Mouse (Mus musculus) kidney, embryonic 15.5 days (tissue): ENCODE measurements around the gene Prr3. TPM values are rescaled to one million over a fixed set of nuclear protein-coding genes. Genes with fewer than 3 reads are reported as not detected.

Source experiments
- ATAC-seq: fragments of 200-750 bp; cut with Nextera tagmentation; replicated peaks from 2 replicates; pipeline ENCODE4 v1.8.0; 2017; ENCODE audit warnings: moderate TSS enrichment; ENCODE audit not compliant: low FRiP score
- H3K27ac ChIP-seq: fragments of 300-500 bp; sonication (generic); 2 replicates; pipeline ENCODE4 v1.5.1; 2015; ENCODE audit warnings: mild to moderate bottlenecking, inconsistent platforms
- H3K27me3 ChIP-seq: fragments of 300-500 bp; sonication (generic); 2 replicates; pipeline ENCODE4 v1.6.1; 2015; ENCODE audit warnings: inconsistent platforms
- H3K36me3 ChIP-seq: fragments of 300-500 bp; sonication (generic); 2 replicates; pipeline ENCODE4 v1.6.1; 2015; ENCODE audit warnings: inconsistent platforms
- H3K4me1 ChIP-seq: fragments of 300-500 bp; sonication (generic); 2 replicates; pipeline ENCODE4 v1.6.1; 2015; ENCODE audit warnings: inconsistent platforms
- H3K4me2 ChIP-seq: fragments of 300-500 bp; sonication (generic); 2 replicates; pipeline ENCODE4 v1.6.1; 2015; ENCODE audit warnings: moderate library complexity, mild to moderate bottlenecking, inconsistent platforms
- H3K4me3 ChIP-seq: fragments of 300-500 bp; sonication (generic); replicated peaks from 2 replicates; pipeline ENCODE4 v1.5.1; 2015; ENCODE audit warnings: mild to moderate bottlenecking, inconsistent platforms
- H3K9ac ChIP-seq: fragments of 300-500 bp; sonication (generic); 2 replicates; pipeline ENCODE4 v1.6.1; 2015; ENCODE audit warnings: mild to moderate bottlenecking, inconsistent platforms
- H3K9me3 ChIP-seq: fragments of 300-500 bp; sonication (generic); replicated peaks from 2 replicates; pipeline ENCODE4 v1.6.1; 2016; ENCODE audit warnings: inconsistent platforms
- WGBS: fragments of 180-500 bp; shearing (Covaris S2); methylation state at CpG from one replicate; pipeline ENCODE4 v1.1.7; 2015; ENCODE audit warnings: mixed read lengths; 5-methylcytosine and 5-hydroxymethylcytosine counted together
- microRNA counts: library from miRNA; unstranded; fragments of <30 nt; microRNA quantifications from one replicate; lab custom pipeline; 2016
- microRNA-seq: library from miRNA; unstranded; fragments of <30 nt; microRNA quantifications from one replicate; pipeline ENCODE4, GENCODE M21; 2016
- polyA plus RNA-seq: library from polyadenylated mRNA; unstranded; fragments of >200 nt; fragmentation: Nextera tagmentation; extraction: Ambion mirVana; gene quantifications from 2 replicates; pipeline ENCODE4 v1.2.1, GENCODE M21; 2015

The Prr3 gene
- polyA plus RNA-seq, 1 experiment from 2014 or later: 42.5 TPM

DNA sequence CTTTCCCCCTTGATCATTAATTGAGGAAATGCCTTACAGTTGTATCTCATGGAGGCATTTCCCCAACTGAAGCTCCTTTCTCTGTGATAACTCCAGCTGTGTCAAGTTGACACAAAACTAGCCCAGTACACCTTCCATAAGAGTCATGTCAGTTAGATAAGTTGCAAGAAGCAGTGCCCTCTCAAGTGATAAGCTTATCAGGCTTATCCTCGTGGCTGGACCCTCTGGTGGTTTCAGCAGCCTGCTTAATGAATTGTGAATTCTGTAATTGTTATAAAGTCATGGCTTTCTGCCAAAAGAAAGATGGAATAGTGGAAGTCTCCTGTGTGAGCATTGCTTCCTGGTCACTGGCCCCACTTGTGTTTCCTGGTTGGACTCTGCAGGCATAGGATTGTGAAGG is 52.6 kb downstream of the Prr3 start:
- peaks cover 88% of the 10 kb centered on the region for H3K36me3 ChIP-seq
- ATAC-seq: no peak
- H3K9me3 ChIP-seq: no peaks in the 10 kb centered on the region
- H3K9ac ChIP-seq: no peak overlapping the region
- H3K4me3 ChIP-seq: no peak overlapping the region
- H3K4me1 ChIP-seq: 0 out of 2 replicates have a peak, but pooled peaks cover 1% of the 10 kb centered on the region
- H3K27ac ChIP-seq: no peak overlapping the region
- WGBS: 66% methylated on average over 1 of the region's 1 CpGs
- no peak overlapping the region for H3K4me2 ChIP-seq
- H3K27me3 ChIP-seq: no peaks in the 10 kb centered on the region

DNA sequence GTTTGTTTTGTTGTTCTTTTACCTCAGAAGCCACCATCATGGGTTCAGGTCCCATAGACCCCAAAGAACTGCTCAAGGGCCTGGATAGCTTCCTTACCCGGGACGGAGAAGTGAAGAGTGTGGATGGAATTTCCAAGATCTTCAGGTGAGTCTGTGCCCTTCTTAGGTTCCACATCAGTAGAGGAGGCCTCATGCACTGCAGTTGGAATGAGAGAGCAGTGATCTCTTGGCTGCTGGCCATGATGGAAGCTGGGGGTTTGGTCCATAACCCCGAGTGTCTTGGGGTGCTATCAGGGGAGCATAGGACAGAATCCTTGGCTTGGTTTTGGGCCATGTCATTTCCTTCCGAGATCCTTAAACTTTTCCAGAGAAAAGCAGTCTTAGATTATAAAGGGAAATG is 56.8 kb downstream of the Prr3 start:
- ATAC-seq: no peak
- WGBS: 91% methylated on average over 4 of the region's 4 CpGs
- peaks cover 58% of the 10 kb centered on the region for H3K36me3 ChIP-seq

DNA sequence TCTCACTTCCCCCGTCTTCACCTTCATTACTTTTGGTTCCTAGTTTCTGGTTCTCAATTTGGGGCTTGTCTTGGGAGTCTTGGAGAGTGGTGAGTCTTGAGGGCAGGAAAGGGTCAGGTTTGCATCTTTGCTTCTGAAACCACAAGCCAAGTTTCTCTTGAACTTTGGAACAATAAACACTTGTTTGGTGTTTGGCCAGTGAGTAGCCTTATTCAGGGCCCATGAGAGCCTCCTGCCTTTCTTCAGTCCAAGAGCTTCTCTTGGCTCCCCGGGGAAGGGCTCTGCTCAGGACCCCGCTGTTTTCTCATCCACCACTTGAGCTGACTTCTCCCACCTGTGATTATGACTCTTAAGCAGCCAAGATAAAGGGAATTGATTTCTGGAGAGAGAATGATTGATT is 57.5 kb downstream of the Prr3 start:
- 82% methylated on average over 3 of the region's 3 CpGs for WGBS
- Histone ChIP-seq H3K4me2 (no peak overlapping the region), H3K9ac (no peak overlapping the region), H3K27ac (no peak overlapping the region), H3K4me1 (peaks cover 33% of the 10 kb centered on the region), H3K9me3 (no peaks in the 10 kb centered on the region), H3K27me3 (no peaks in the 10 kb centered on the region), H3K4me3 (no peak overlapping the region), H3K36me3 (peaks cover 51% of the 10 kb centered on the region)
- no peak for ATAC-seq

More for the DNA sequence above, 56.8 kb downstream of the Prr3 start:
- H3K9ac ChIP-seq: no peak overlapping the region
- H3K27ac ChIP-seq: no peak overlapping the region
- H3K27me3 ChIP-seq: no peaks in the 10 kb centered on the region
- H3K9me3 ChIP-seq: no peaks in the 10 kb centered on the region
- peaks cover 33% of the 10 kb centered on the region for H3K4me1 ChIP-seq
- no peak overlapping the region for H3K4me2 ChIP-seq
- no peak overlapping the region for H3K4me3 ChIP-seq

MicroRNAs encoded within 50 kb of the gene (microRNA counts, 519-probe panel; counts per million panel counts)
- microRNA mmu-miR-877 (lab: Ali Mortazavi, UCI): 2,207 counts per million, percentile 24 among the panel's probes with 10 or more counts

Small RNA genes lying within 50 kb of the gene (microRNA-seq; reads per million reads assigned to microRNA genes)
- 39.5 reads per million, percentile 46 among the genes with 10 or more reads in this experiment for gene Mir877

Other genes with a start within 250 kb of the Prr3 start
- gene Ier3, start 158.6 kb downstream of the Prr3 start, polyA plus RNA-seq: 25.3 and 25.4 TPM in 2 replicates
- 42.3 and 44.6 TPM in 2 replicates for gene Flot1, start 157.0 kb downstream of the Prr3 start, polyA plus RNA-seq
- 951 and 997 TPM in 2 replicates for gene Tubb5, start 141.9 kb downstream of the Prr3 start, polyA plus RNA-seq
- gene Mdc1, start 138.7 kb downstream of the Prr3 start, polyA plus RNA-seq: 16.5 TPM in 2 replicates
- 58.0 and 65.7 TPM in 2 replicates for gene Nrm, start 118.9 kb downstream of the Prr3 start, polyA plus RNA-seq
- gene Ppp1r18, start 114.6 kb downstream of the Prr3 start, polyA plus RNA-seq: 20.8 and 23.2 TPM in 2 replicates
- 40.9 and 42.4 TPM in 2 replicates for gene Dhx16, start 100.4 kb downstream of the Prr3 start, polyA plus RNA-seq
- 31.2 and 34.7 TPM in 2 replicates for gene 2310061I04Rik, start 82.8 kb downstream of the Prr3 start, polyA plus RNA-seq
- 86.5 and 91.6 TPM in 2 replicates for gene Atat1, start 70.2 kb downstream of the Prr3 start, polyA plus RNA-seq
- 88.9 and 89.4 TPM in 2 replicates for gene Mrps18b, start 63.8 kb downstream of the Prr3 start, polyA plus RNA-seq
- gene Ppp1r10, start 63.8 kb downstream of the Prr3 start, polyA plus RNA-seq: 47.5 and 47.6 TPM in 2 replicates
- 98.1 and 103 TPM in 2 replicates for gene Abcf1, start 10.5 kb downstream of the Prr3 start, polyA plus RNA-seq
- gene Gnl1, start 385 bp downstream of the Prr3 start, polyA plus RNA-seq: 51.5 and 52.4 TPM in 2 replicates
- 2.9 and 3.5 TPM in 2 replicates for gene H2-T24, start 40.3 kb upstream of the Prr3 start, polyA plus RNA-seq
- 4.3 and 4.5 TPM in 2 replicates for gene H2-T23, start 52.6 kb upstream of the Prr3 start, polyA plus RNA-seq
- 13.8 and 14.1 TPM in 2 replicates for gene H2-T22, start 62.5 kb upstream of the Prr3 start, polyA plus RNA-seq
- not detected in 2 replicates for gene Gm6034, start 62.7 kb upstream of the Prr3 start, polyA plus RNA-seq
- not detected in 2 replicates for gene Gm11127, start 78.1 kb upstream of the Prr3 start, polyA plus RNA-seq
- not detected in 2 replicates for gene Gm19684, start 141.4 kb upstream of the Prr3 start, polyA plus RNA-seq
- gene Gm7030, start 149.2 kb upstream of the Prr3 start, polyA plus RNA-seq: not detected in 2 replicates
- not detected in 2 replicates for gene Gm8909, start 188.3 kb upstream of the Prr3 start, polyA plus RNA-seq
- not detected in 2 replicates for gene H2-T3, start 210.1 kb upstream of the Prr3 start, polyA plus RNA-seq